Mouse (Mus musculus): ENCODE measurements at regions not wholly inside any gene's neighbourhood (a gene's known extent, or its start where the extent isn't known, plus 50 kb on each side); places are given as distances from the start of the nearest gene placed in this dataset.

DNA sequence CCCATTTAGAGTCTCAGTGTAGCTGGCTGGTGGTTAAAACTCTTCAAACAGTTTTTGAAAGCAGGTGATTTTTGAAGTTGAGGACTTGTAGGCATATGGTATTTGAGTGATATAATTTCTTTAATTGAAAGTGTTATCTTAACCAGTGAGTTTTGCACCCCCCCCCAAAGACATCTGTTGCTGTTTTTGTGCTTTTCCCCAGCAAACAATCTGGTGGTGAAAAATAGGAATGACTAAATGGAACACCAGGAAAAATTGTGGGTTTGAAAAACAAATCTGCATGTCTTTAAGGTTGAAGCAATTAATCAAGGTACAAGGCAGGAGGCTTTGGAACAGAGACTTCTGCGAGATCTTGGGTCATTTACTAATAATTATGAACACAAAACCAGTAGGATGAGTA, 68.9 kb upstream of the Jun start:
- Histone ChIP-seq H3K4me3 (ENCODE audit: control insufficient read depth in 1 of 2, insufficient read depth in 1 of 2, low read depth in 2 of 2, low read length in 2 of 2) (no peak overlapping the region), H3K27ac (ENCODE audit: control insufficient read depth, low read depth, low read length) (no peak overlapping the region), H3K9me3 (replicated peaks; ENCODE audit: insufficient read depth, low read length) (no peaks in the 10 kb centered on the region), H3K36me3 (ENCODE audit: control insufficient read depth in 1 of 2, insufficient read depth in 2 of 2, low read length in 2 of 2) (no peaks in the 10 kb centered on the region), H3K27me3 (ENCODE audit: control insufficient read depth in 1 of 2, insufficient read depth in 2 of 2, low read length in 2 of 2) (no peaks in the 10 kb centered on the region), H3K9ac (ENCODE audit: control insufficient read depth, low read depth, low read length, poor library complexity, severe bottlenecking) (no peak overlapping the region), H3K79me2 (ENCODE audit: control insufficient read depth, insufficient read depth, low read length, poor library complexity) (no peaks in the 10 kb centered on the region), H3K4me1 (ENCODE audit: control insufficient read depth in 1 of 2, insufficient read depth in 2 of 2, low read length in 2 of 2) (no peaks in the 10 kb centered on the region)
- no peak for DNase-seq (ENCODE audit: low read depth, low spot score)
- TF ChIP-seq POLR2A (IDR thresholded peaks at IDR 0.05; ENCODE audit: control insufficient read depth in 1 of 2, insufficient read depth in 1 of 2, low read depth in 1 of 2, low read length in 2 of 2, poor library complexity in 1 of 2) (no peak), GABPA (IDR thresholded peaks at IDR 0.05; ENCODE audit: low read depth, low read length) (no peak), MAX (IDR thresholded peaks at IDR 0.05; ENCODE audit: low read length) (no peak), ZMIZ1 (IDR thresholded peaks at IDR 0.05; ENCODE audit: low read depth, low read length) (no peak), CTCF (IDR thresholded peaks at IDR 0.05 in 2 of 3, conservative IDR thresholded peaks at IDR 0.05 in 1 of 3; ENCODE audit: control insufficient read depth in 1 of 3, insufficient read depth in 1 of 3, low read depth in 2 of 3, low read length in 3 of 3, poor library complexity in 1 of 3, severe bottlenecking in 1 of 3) (no peak), EP300 (IDR thresholded peaks at IDR 0.05; ENCODE audit: low read depth in 1 of 2, low read length in 2 of 2) (no peak), MAZ (IDR thresholded peaks at IDR 0.05; ENCODE audit: low read depth, low read length) (no peak), USF2 (IDR thresholded peaks at IDR 0.05; ENCODE audit: borderline replicate concordance in 1 of 2, insufficient read depth in 1 of 2, low read depth in 1 of 2, low read length in 2 of 2) (no peak), SMC3 (IDR thresholded peaks at IDR 0.05; ENCODE audit: low read depth, low read length) (no peak), SIN3A (IDR thresholded peaks at IDR 0.05; ENCODE audit: low read length) (no peak), E2F4 (IDR thresholded peaks at IDR 0.05; ENCODE audit: borderline replicate concordance, low read depth, low read length) (no peak), NELFE (IDR thresholded peaks at IDR 0.05; ENCODE audit: low read depth, low read length) (no peak), POLR2AphosphoS2 (IDR thresholded peaks at IDR 0.05; ENCODE audit: low read length) (no peak), RCOR1 (IDR thresholded peaks at IDR 0.05; ENCODE audit: low read depth, low read length) (no peak)

- no peak overlapping the region for H3K27ac ChIP-seq (ENCODE audit: control insufficient read depth, low read depth, low read length)
- no peaks in the 10 kb centered on the region for H3K27me3 ChIP-seq (ENCODE audit: control insufficient read depth in 1 of 2, insufficient read depth in 2 of 2, low read length in 2 of 2)
- H3K36me3 ChIP-seq (ENCODE audit: control insufficient read depth in 1 of 2, insufficient read depth in 2 of 2, low read length in 2 of 2): no peaks in the 10 kb centered on the region
- H3K79me2 ChIP-seq (ENCODE audit: control insufficient read depth, insufficient read depth, low read length, poor library complexity): no peaks in the 10 kb centered on the region
- H3K9me3 ChIP-seq (replicated peaks; ENCODE audit: insufficient read depth, low read length): no peaks in the 10 kb centered on the region
- no peaks in the 10 kb centered on the region for H3K4me1 ChIP-seq (ENCODE audit: control insufficient read depth in 1 of 2, insufficient read depth in 2 of 2, low read length in 2 of 2)
- H3K4me3 ChIP-seq (ENCODE audit: control insufficient read depth in 1 of 2, insufficient read depth in 1 of 2, low read depth in 2 of 2, low read length in 2 of 2): no peak overlapping the region
- DNase-seq (ENCODE audit: low read depth, low spot score): no peak
- no peak overlapping the region for H3K9ac ChIP-seq (ENCODE audit: control insufficient read depth, low read depth, low read length, poor library complexity, severe bottlenecking)
- TF ChIP-seq JUND (IDR thresholded peaks at IDR 0.05; ENCODE audit: low read depth, low read length) (no peak), UBTF (IDR thresholded peaks at IDR 0.05; ENCODE audit: borderline replicate concordance, insufficient read depth, low read depth, low read length) (no peak), SIN3A (IDR thresholded peaks at IDR 0.05; ENCODE audit: low read length) (no peak), MEF2A (IDR thresholded peaks at IDR 0.05; ENCODE audit: extremely low read depth, insufficient replicate concordance, low read depth, low read length, poor library complexity, severe bottlenecking) (no peak), RAD21 (IDR thresholded peaks at IDR 0.05; ENCODE audit: low read depth, low read length) (no peak), ELF1 (IDR thresholded peaks at IDR 0.05; ENCODE audit: low read depth, low read length) (no peak), KAT2A (conservative IDR thresholded peaks at IDR 0.05; ENCODE audit: low read depth, low read length) (no peak), SMC3 (IDR thresholded peaks at IDR 0.05; ENCODE audit: low read depth, low read length) (no peak), POLR2AphosphoS2 (IDR thresholded peaks at IDR 0.05; ENCODE audit: low read length) (no peak), CTCF (IDR thresholded peaks at IDR 0.05 in 2 of 3, conservative IDR thresholded peaks at IDR 0.05 in 1 of 3; ENCODE audit: control insufficient read depth in 1 of 3, insufficient read depth in 1 of 3, low read depth in 2 of 3, low read length in 3 of 3, poor library complexity in 1 of 3, severe bottlenecking in 1 of 3) (no peak), HCFC1 (IDR thresholded peaks at IDR 0.05; ENCODE audit: low read depth, low read length) (no peak), MAX (IDR thresholded peaks at IDR 0.05; ENCODE audit: low read length) (no peak), MXI1 (IDR thresholded peaks at IDR 0.05; ENCODE audit: low read depth, low read length) (no peak), USF1 (IDR thresholded peaks at IDR 0.05; ENCODE audit: low read depth, low read length) (no peak), POLR2A (IDR thresholded peaks at IDR 0.05; ENCODE audit: control insufficient read depth in 1 of 2, insufficient read depth in 1 of 2, low read depth in 1 of 2, low read length in 2 of 2, poor library complexity in 1 of 2) (no peak), ZKSCAN1 (IDR thresholded peaks at IDR 0.05; ENCODE audit: low read depth, low read length) (no peak), ETS1 (IDR thresholded peaks at IDR 0.05; ENCODE audit: low read depth, low read length) (no peak), MYB (IDR thresholded peaks at IDR 0.05; ENCODE audit: low read depth, low read length) (no peak)
Measured at GRCm38 (mm10) chr4:95125346-95125745, 73.3 kb upstream of the Jun start.
